8 mouse cellular contexts compared by ENCODE assay signal in genomic region chr19:46507806-46508205, GRCm38 (mm10). TPM values are rescaled to one million over a fixed set of nuclear protein-coding genes. Genes with fewer than 3 reads are reported as not detected.
A peak's percentile ranks its signal among the peaks of the same experiment; 100 is the strongest.
DNase-seq lines count a peak whose midpoint lies in the region; ATAC-seq and TF ChIP-seq lines count a peak whose summit lies in the region.

No protein-coding gene starts in this region.

- no peaks in the 10 kb centered on the region for H3K9me3 ChIP-seq in heart, postnatal 0 days (replicated peaks; ENCODE audit: control insufficient read depth, low read length)
- no peaks in the 10 kb centered on the region for H3K9me3 ChIP-seq in heart, embryonic 11.5 days (replicated peaks; ENCODE audit: control insufficient read depth, low read length)
- H3K9me3 ChIP-seq in forebrain, embryonic 12.5 days: no peaks in the 10 kb centered on the region
- H3K9me3 ChIP-seq in kidney, embryonic 14.5 days (ENCODE audit: control insufficient read depth, low read length): no peaks in the 10 kb centered on the region
- H3K9me3 ChIP-seq in midbrain, postnatal 0 days (ENCODE audit: low read length): no peaks in the 10 kb centered on the region

- H3K27me3 ChIP-seq in heart, postnatal 0 days (ENCODE audit: control insufficient read depth, insufficient read depth, low read length): no peaks in the 10 kb centered on the region
- H3K27me3 ChIP-seq in heart, embryonic 11.5 days (ENCODE audit: control insufficient read depth, insufficient read depth, low read length): no peaks in the 10 kb centered on the region
- no peaks in the 10 kb centered on the region for H3K27me3 ChIP-seq in forebrain, embryonic 12.5 days
- H3K27me3 ChIP-seq in kidney, embryonic 14.5 days (ENCODE audit: control insufficient read depth, insufficient read depth, low read length): no peaks in the 10 kb centered on the region
- no peaks in the 10 kb centered on the region for H3K27me3 ChIP-seq in midbrain, postnatal 0 days (ENCODE audit: insufficient read depth, low read length)

- DNase-seq in heart, postnatal 0 days (ENCODE audit: low spot score): no peak
- no peak for DNase-seq in midbrain, postnatal 0 days (ENCODE audit: low spot score)
- no peak for DNase-seq in spleen, postnatal 36 days (ENCODE audit: low spot score in 2 of 2)
- DNase-seq in embryo, embryonic 9.5 days (ENCODE audit: extremely low spot score): no peak

- 0 out of 2 replicates have a peak overlapping the region, but pooled peaks have one; percentile 2 for H3K27ac ChIP-seq in heart, postnatal 0 days (ENCODE audit: low read depth)
- no peak overlapping the region for H3K27ac ChIP-seq in heart, embryonic 11.5 days (ENCODE audit: low read depth, low read length)
- peak overlapping the region; percentile 92 for H3K27ac ChIP-seq in forebrain, embryonic 12.5 days
- peak overlapping the region; percentile 21; the same call in 1 of the 2 replicates for H3K27ac ChIP-seq in kidney, embryonic 14.5 days (ENCODE audit: low read depth, low read length)
- peak overlapping the region; percentile 63; the same call in 1 of the 2 replicates for H3K27ac ChIP-seq in midbrain, postnatal 0 days (ENCODE audit: low read depth, low read length)

- no peak overlapping the region for H3K4me3 ChIP-seq in heart, postnatal 0 days (ENCODE audit: low read depth, low read length)
- no peak overlapping the region; the same call in 1 of the 2 replicates for H3K4me3 ChIP-seq in heart, embryonic 11.5 days (ENCODE audit: low read depth, low read length)
- H3K4me3 ChIP-seq in forebrain, embryonic 12.5 days (replicated peaks): 0 out of 2 replicates have a peak overlapping the region, but pooled peaks have one; percentile 98
- no peak overlapping the region for H3K4me3 ChIP-seq in kidney, embryonic 14.5 days (ENCODE audit: low read length)
- no peak overlapping the region for H3K4me3 ChIP-seq in midbrain, postnatal 0 days (ENCODE audit: low read depth, low read length)

- no peak for ATAC-seq in heart, postnatal 0 days (ENCODE audit: insufficient read depth, low read depth)
- no peak for ATAC-seq in heart, embryonic 11.5 days (replicated peaks; ENCODE audit: insufficient number of reproducible peaks, low FRiP score, low TSS enrichment)
- no peak for ATAC-seq in forebrain, embryonic 12.5 days (ENCODE audit: low FRiP score)
- no peak for ATAC-seq in kidney, embryonic 14.5 days (ENCODE audit: low FRiP score, low TSS enrichment)
- ATAC-seq in midbrain, postnatal 0 days (ENCODE audit: low FRiP score): no peak
- no peak for ATAC-seq in activated CD4-positive, CD25-positive, alpha-beta regulatory T cell, adult 4 months

- H3K4me2 ChIP-seq in heart, postnatal 0 days (ENCODE audit: low read depth, low read length): no peak overlapping the region
- H3K4me2 ChIP-seq in heart, embryonic 11.5 days: no peak overlapping the region
- peak overlapping the region; percentile 97 for H3K4me2 ChIP-seq in forebrain, embryonic 12.5 days
- peak overlapping the region; percentile 12 for H3K4me2 ChIP-seq in kidney, embryonic 14.5 days (replicated peaks; ENCODE audit: low read depth, low read length)
- H3K4me2 ChIP-seq in midbrain, postnatal 0 days (ENCODE audit: low read depth, low read length, poor library complexity, severe bottlenecking): no peak overlapping the region; the same call in 1 of the 2 replicates

- WGBS in heart, postnatal 0 days: 31% methylated on average over 1 of the region's 1 CpGs
- WGBS in heart, embryonic 11.5 days (ENCODE audit: insufficient replicate concordance): 94% methylated on average over 1 of the region's 1 CpGs
- 88% methylated on average over 1 of the region's 1 CpGs for WGBS in forebrain, embryonic 12.5 days
- WGBS in kidney, embryonic 14.5 days: 41% methylated on average over 1 of the region's 1 CpGs
- 77% methylated on average over 1 of the region's 1 CpGs for WGBS in midbrain, postnatal 0 days

- no peak overlapping the region for H3K9ac ChIP-seq in heart, postnatal 0 days (replicated peaks; ENCODE audit: low read depth, low read length)
- H3K9ac ChIP-seq in heart, embryonic 11.5 days (ENCODE audit: low read depth, low read length): no peak overlapping the region
- H3K9ac ChIP-seq in forebrain, embryonic 12.5 days: peak overlapping the region; percentile 56
- 0 out of 2 replicates have a peak overlapping the region, but pooled peaks have one; percentile 32 for H3K9ac ChIP-seq in kidney, embryonic 14.5 days (ENCODE audit: low read depth, low read length)
- H3K9ac ChIP-seq in midbrain, postnatal 0 days (replicated peaks; ENCODE audit: low read length, poor library complexity, severe bottlenecking): no peak overlapping the region

- TF ChIP-seq EP300 in heart, postnatal 0 days (IDR thresholded peaks at IDR 0.05; ENCODE audit: low read depth): no peak

- no peak for TF ChIP-seq CTCF in heart, postnatal 0 days (IDR thresholded peaks at IDR 0.05; ENCODE audit: low read depth)
- TF ChIP-seq CTCF in midbrain, postnatal 0 days (IDR thresholded peaks at IDR 0.05): no peak

- H3K36me3 ChIP-seq in heart, postnatal 0 days (replicated peaks; ENCODE audit: control insufficient read depth, insufficient read depth, low read length): peaks cover 57% of the 10 kb centered on the region
- H3K36me3 ChIP-seq in heart, embryonic 11.5 days (ENCODE audit: control insufficient read depth, insufficient read depth, low read length): peaks cover 23% of the 10 kb centered on the region
- peaks cover 75% of the 10 kb centered on the region for H3K36me3 ChIP-seq in forebrain, embryonic 12.5 days (replicated peaks)
- H3K36me3 ChIP-seq in kidney, embryonic 14.5 days (ENCODE audit: control insufficient read depth, insufficient read depth, low read length): peaks cover 59% of the 10 kb centered on the region
- H3K36me3 ChIP-seq in midbrain, postnatal 0 days (ENCODE audit: insufficient read depth, low read length): peaks cover 7% of the 10 kb centered on the region

- H3K4me1 ChIP-seq in heart, postnatal 0 days (ENCODE audit: control insufficient read depth, insufficient read depth): peaks cover 66% of the 10 kb centered on the region
- H3K4me1 ChIP-seq in heart, embryonic 11.5 days (ENCODE audit: control insufficient read depth, insufficient read depth, low read length): peaks cover 73% of the 10 kb centered on the region
- peaks cover 72% of the 10 kb centered on the region for H3K4me1 ChIP-seq in forebrain, embryonic 12.5 days
- H3K4me1 ChIP-seq in kidney, embryonic 14.5 days (ENCODE audit: control insufficient read depth, insufficient read depth, low read length): peaks cover 57% of the 10 kb centered on the region
- peaks cover 36% of the 10 kb centered on the region for H3K4me1 ChIP-seq in midbrain, postnatal 0 days (ENCODE audit: insufficient read depth, low read length)

RNA-seq across cellular contexts. Expression of gene Trim8, which starts 6.3 kb away (rescaled TPM):
- 35.9 and 48.3 TPM in 2 replicates for total RNA-seq in heart, postnatal 0 days (2014; rRNA removed; ENCODE audit: low replicate concordance)
- polyA plus RNA-seq in heart, postnatal 0 days (2015; fragmentation: Nextera tagmentation; extraction: Ambion mirVana): 14.3 and 14.6 TPM in 2 replicates
- 18.0 and 18.6 TPM in 2 replicates for polyA plus RNA-seq in heart, embryonic 11.5 days (2014; fragmentation: Nextera tagmentation; extraction: Ambion mirVana)
- 33.9 and 35.1 TPM in 2 replicates for polyA plus RNA-seq in forebrain, embryonic 12.5 days (2016; fragmentation: Nextera tagmentation; extraction: Ambion mirVana)
- polyA plus RNA-seq in kidney, embryonic 14.5 days (2014; fragmentation: Nextera tagmentation; extraction: Ambion mirVana): 28.3 and 35.6 TPM in 2 replicates
- 96.6 and 103 TPM in 2 replicates for total RNA-seq in midbrain, postnatal 0 days (2014; rRNA removed)
- 27.8 and 30.4 TPM in 2 replicates for polyA plus RNA-seq in midbrain, postnatal 0 days (2015; fragmentation: Nextera tagmentation; extraction: Ambion mirVana)
- polyA plus RNA-seq in activated CD4-positive, CD25-positive, alpha-beta regulatory T cell, adult 4 months (2017; shearing (Covaris generic)): 10 to 100 TPM; 15.8 to 21.3 TPM

Comparison
In these comparisons a context has a peak if more than half of its experiments do, and no peak if none do; other contexts are left out.
1. H3K4me2 ChIP-seq: peak in forebrain, embryonic 12.5 days (single experiment) and kidney, embryonic 14.5 days (single experiment); none in heart, postnatal 0 days (single experiment), heart, embryonic 11.5 days (single experiment) and midbrain, postnatal 0 days (single experiment).
2. H3K9ac ChIP-seq: peak in forebrain, embryonic 12.5 days (single experiment) and kidney, embryonic 14.5 days (single experiment); none in heart, postnatal 0 days (single experiment), heart, embryonic 11.5 days (single experiment) and midbrain, postnatal 0 days (single experiment).